Mouse (Mus musculus): ENCODE data around the gene Zfp426.

The Zfp426 gene

GRCm38 (mm10) chr9:20492527-20493233, at the start of gene Zfp426:
Zfp426 (minus strand) TSS chr9:20492746.
- peak; percentile 85 for DNase-seq

GRCm38 (mm10) chr9:20536598-20536997, 44.1 kb upstream of the Zfp426 start:
- DNase-seq: no peak

GRCm38 (mm10) chr9:20534326-20534926, 41.9 kb upstream of the Zfp426 start:
- no peak for DNase-seq

GRCm38 (mm10) chr9:20521306-20521957, 28.9 kb upstream of the Zfp426 start, which contains the start of gene Zfp266:
Zfp266 (minus strand) TSS chr9:20521417.
- peak; percentile 88 for DNase-seq

GRCm38 (mm10) chr9:20520531-20521210, 28.1 kb upstream of the Zfp426 start:
- peak; percentile 11 for DNase-seq

GRCm38 (mm10) chr9:20519949-20520348, 27.4 kb upstream of the Zfp426 start:
- DNase-seq: no peak

GRCm38 (mm10) chr9:20518708-20519107, 26.2 kb upstream of the Zfp426 start:
- no peak for DNase-seq

- no peak for DNase-seq
These were observed 25.2 kb upstream of the Zfp426 start for GRCm38 (mm10) chr9:20517727-20518126.

GRCm38 (mm10) chr9:20514016-20514415, 21.5 kb upstream of the Zfp426 start:
- DNase-seq: no peak

- DNase-seq: no peak
These were observed 20.2 kb upstream of the Zfp426 start for GRCm38 (mm10) chr9:20512714-20513113.

- DNase-seq: no peak
These were observed 19.1 kb upstream of the Zfp426 start for GRCm38 (mm10) chr9:20511645-20512044.

GRCm38 (mm10) chr9:20510346-20510745, 17.8 kb upstream of the Zfp426 start:
- DNase-seq: no peak

GRCm38 (mm10) chr9:20509676-20510075, 17.1 kb upstream of the Zfp426 start:
- DNase-seq: no peak

GRCm38 (mm10) chr9:20504801-20505200, 12.3 kb upstream of the Zfp426 start:
- DNase-seq: peak; percentile 77

- DNase-seq: peak; percentile 38
These were observed 735 bp upstream of the Zfp426 start for GRCm38 (mm10) chr9:20493281-20493680.

- no peak for DNase-seq
These were observed 554 bp downstream of the Zfp426 start for GRCm38 (mm10) chr9:20491858-20492526.

GRCm38 (mm10) chr9:20489536-20489935, 3.0 kb downstream of the Zfp426 start:
- DNase-seq: peak; percentile 52

- peak; percentile 53 for DNase-seq
These were observed 13.2 kb downstream of the Zfp426 start for GRCm38 (mm10) chr9:20479396-20479795.

GRCm38 (mm10) chr9:20476632-20477031, 15.9 kb downstream of the Zfp426 start:
- DNase-seq: no peak

GRCm38 (mm10) chr9:20466761-20467442, 25.6 kb downstream of the Zfp426 start:
- DNase-seq: peak; percentile 86

- peak; percentile 80 for DNase-seq
These were observed 32.9 kb downstream of the Zfp426 start, which contains the start of gene Zfp26 for GRCm38 (mm10) chr9:20459377-20460317. Zfp26 (minus strand) TSS chr9:20460162.
